Mouse (Mus musculus) brain, embryonic 14.5 days (tissue): Measurements from ENCODE around the gene Chd4.

Experiments
- CTCF ChIP-seq: fragments of 200-500 bp; IDR thresholded peaks from 2 replicates; pipeline ENCODE4 v1.5.1; 2012; ENCODE audit warnings: inconsistent platforms, mild to moderate bottlenecking, moderate library complexity, borderline replicate concordance; ENCODE audit not compliant: insufficient read depth, insufficient read length; ENCODE audit errors: extremely low read depth
- POLR2A ChIP-seq: fragments of 200-500 bp; IDR thresholded peaks from 2 replicates; pipeline ENCODE4 v1.6.1; 2012; ENCODE audit warnings: mild to moderate bottlenecking, inconsistent platforms, borderline replicate concordance; ENCODE audit not compliant: poor library complexity, insufficient read depth, insufficient read length, severe bottlenecking; ENCODE audit errors: extremely low read depth

- no peak for TF ChIP-seq CTCF
- no peak for TF ChIP-seq POLR2A
Observed at GRCm38 (mm10) chr6:125098513-125098912, 2.7 kb downstream of the Chd4 start.
